In the genomic region with DNA sequence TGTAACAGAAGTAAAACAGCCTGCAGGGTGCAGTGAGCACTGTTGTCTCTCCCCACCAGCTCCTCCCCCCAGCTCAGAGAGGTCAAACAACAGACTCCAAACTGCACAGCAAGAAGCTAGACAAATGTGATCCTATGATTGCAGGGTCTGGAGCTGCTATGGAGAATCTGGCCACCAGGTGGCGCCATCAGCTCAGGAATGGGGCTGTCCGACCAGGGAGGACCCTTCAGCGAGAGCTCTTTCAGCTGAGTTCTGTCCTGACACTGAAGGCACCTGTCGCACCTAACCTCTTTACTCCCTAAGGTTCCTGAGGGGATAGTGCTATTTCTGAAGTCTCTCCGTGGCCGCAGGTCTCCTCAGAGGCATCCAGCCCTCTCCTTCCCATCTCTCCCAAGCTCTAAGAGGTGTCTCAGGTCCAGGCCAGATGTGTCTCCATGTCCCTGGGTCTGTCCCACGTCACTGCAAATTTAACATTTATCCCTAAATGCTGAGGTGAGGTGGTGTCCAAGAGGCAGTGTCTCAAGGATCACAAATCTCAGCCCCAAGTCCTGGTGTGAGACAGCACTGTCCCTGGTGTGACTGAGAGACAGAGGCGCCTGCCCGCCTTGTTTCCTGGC, we compare ENCODE assay signal across 8 mouse cellular contexts. TPM values are rescaled to one million over a fixed set of nuclear protein-coding genes. Genes with fewer than 3 reads are reported as not detected.
DNase-seq lines count a peak whose midpoint lies in the region; ATAC-seq and TF ChIP-seq lines count a peak whose summit lies in the region.

No protein-coding gene starts in this region.

- H3K27me3 ChIP-seq in hindbrain, postnatal 0 days (ENCODE audit: insufficient read depth, low read length): no peaks in the 10 kb centered on the region

- no peaks in the 10 kb centered on the region for H3K9me3 ChIP-seq in hindbrain, postnatal 0 days (ENCODE audit: low read length)

- no peak overlapping the region for H3K4me3 ChIP-seq in hindbrain, postnatal 0 days (ENCODE audit: low read length)

- ATAC-seq in hindbrain, postnatal 0 days: peak; percentile 76
- ATAC-seq in megakaryocyte-erythroid progenitor cell, adult 5-6 weeks (replicated peaks; ENCODE audit: low FRiP score, low TSS enrichment, poor library complexity, severe bottlenecking): peak; percentile 81

- no peak overlapping the region for H3K4me2 ChIP-seq in hindbrain, postnatal 0 days (ENCODE audit: low read depth, low read length)

- no peak overlapping the region for H3K9ac ChIP-seq in hindbrain, postnatal 0 days (replicated peaks; ENCODE audit: low read length)

- peak; percentile 87 for DNase-seq in ZHBTc4 (ENCODE audit: low read depth, low spot score)
- DNase-seq in cerebellum, postnatal 25 days: peak; percentile 96
- DNase-seq in frontal cortex, postnatal 25 days (ENCODE audit: low spot score in 2 of 2): peak; percentile 85 to 95
- DNase-seq in hindbrain, postnatal 0 days (ENCODE audit: low spot score): peak; percentile 86
- DNase-seq in left cerebral cortex, adult 18-20 months (ENCODE audit: low spot score in 2 of 2): peak; percentile 84 to 94
- peak; percentile 54 to 73 for DNase-seq in right cerebral cortex, postnatal 36 days (ENCODE audit: low spot score in 2 of 2)
- peak; percentile 47 for DNase-seq in yolk sac, embryonic 10.5 days (ENCODE audit: low spot score)

- H3K36me3 ChIP-seq in hindbrain, postnatal 0 days (ENCODE audit: insufficient read depth, low read length): no peaks in the 10 kb centered on the region

- H3K27ac ChIP-seq in hindbrain, postnatal 0 days: no peak overlapping the region

- TF ChIP-seq CTCF in hindbrain, postnatal 0 days (IDR thresholded peaks at IDR 0.05; ENCODE audit: low read depth): peak; percentile 99

- H3K4me1 ChIP-seq in hindbrain, postnatal 0 days (ENCODE audit: insufficient read depth, low read length): no peaks in the 10 kb centered on the region

- WGBS in hindbrain, postnatal 0 days: 35% methylated on average over 9 of the region's 9 CpGs

RNA-seq across cellular contexts. Expression of a gene that starts 16.0 kb away (rescaled TPM):
- total RNA-seq in hindbrain, postnatal 0 days (2014; rRNA removed): 0.26 and 0.90 TPM in 2 replicates
- polyA plus RNA-seq in hindbrain, postnatal 0 days (2015; fragmentation: Nextera tagmentation; extraction: Ambion mirVana): 0.71 and 1.2 TPM in 2 replicates
- under 1 TPM; 0.54 to 0.88 TPM for total RNA-seq in left cerebral cortex, adult 18-20 months (2021)
- not detected in 2 replicates for total RNA-seq in megakaryocyte-erythroid progenitor cell, adult 5-6 weeks (2014; fragmentation: Nextera tagmentation)
- not detected in 2 replicates for total RNA-seq in megakaryocyte-erythroid progenitor cell, adult 5-6 weeks (2017)

RNA-seq across cellular contexts. Expression of a gene that starts 47.3 kb away (rescaled TPM):
- 42.8 and 71.4 TPM in 2 replicates for total RNA-seq in hindbrain, postnatal 0 days (2014; rRNA removed)
- 40.8 and 43.1 TPM in 2 replicates for polyA plus RNA-seq in hindbrain, postnatal 0 days (2015; fragmentation: Nextera tagmentation; extraction: Ambion mirVana)
- total RNA-seq in left cerebral cortex, adult 18-20 months (2021): 10 to 100 TPM; 34.2 to 35.2 TPM
- total RNA-seq in megakaryocyte-erythroid progenitor cell, adult 5-6 weeks (2014; fragmentation: Nextera tagmentation): 111 and 132 TPM in 2 replicates
- total RNA-seq in megakaryocyte-erythroid progenitor cell, adult 5-6 weeks (2017): 33.5 and 41.8 TPM in 2 replicates
